Mouse (Mus musculus) stomach, embryonic 15.5 days (tissue): ENCODE data around the gene Tti1. TPM values are rescaled to one million over a fixed set of nuclear protein-coding genes. Genes with fewer than 3 reads are reported as not detected.

Experiments used
- ATAC-seq: fragments of 200-750 bp; cut with Nextera tagmentation; 2 replicates; pipeline ENCODE4 v1.8.0; 2017; ENCODE audit warnings: low read depth, moderate number of reproducible peaks, moderate TSS enrichment; ENCODE audit not compliant: insufficient read depth, low FRiP score
- H3K27ac ChIP-seq: fragments of 300-500 bp; sonication (generic); 2 replicates; pipeline ENCODE4 v1.5.1; 2015; ENCODE audit warnings: mild to moderate bottlenecking, inconsistent platforms
- H3K27me3 ChIP-seq: fragments of 300-500 bp; sonication (generic); replicated peaks from 2 replicates; pipeline ENCODE4 v1.6.1; 2015; ENCODE audit warnings: inconsistent platforms
- H3K36me3 ChIP-seq: fragments of 300-500 bp; sonication (generic); 2 replicates; pipeline ENCODE4 v1.6.1; 2015; ENCODE audit warnings: inconsistent platforms
- H3K4me1 ChIP-seq: fragments of 300-500 bp; sonication (generic); 2 replicates; pipeline ENCODE4 v1.6.1; 2015; ENCODE audit warnings: inconsistent platforms
- H3K4me2 ChIP-seq: fragments of 300-500 bp; sonication (generic); 2 replicates; pipeline ENCODE4 v1.6.1; 2015; ENCODE audit warnings: mild to moderate bottlenecking, inconsistent platforms
- H3K4me3 ChIP-seq: fragments of 300-500 bp; sonication (generic); replicated peaks from 2 replicates; pipeline ENCODE4 v1.5.1; 2015; ENCODE audit warnings: inconsistent platforms
- H3K9ac ChIP-seq: fragments of 300-500 bp; sonication (generic); 2 replicates; pipeline ENCODE4 v1.6.1; 2015; ENCODE audit warnings: inconsistent platforms
- H3K9me3 ChIP-seq: fragments of 300-500 bp; sonication (generic); 2 replicates; pipeline ENCODE4 v1.6.1; 2016; ENCODE audit warnings: inconsistent platforms
- WGBS: fragments of 180-500 bp; shearing (Covaris S2); methylation state at CpG from one replicate; pipeline ENCODE4 v1.1.7; 2015; 5-methylcytosine and 5-hydroxymethylcytosine counted together
- polyA plus RNA-seq: library from polyadenylated mRNA; unstranded; fragments of >200 nt; fragmentation: Nextera tagmentation; extraction: Ambion mirVana; gene quantifications from 2 replicates; pipeline ENCODE4 v1.2.1, GENCODE M21; 2015

Tti1 gene
- 18.2 and 22.2 TPM in 2 replicates for polyA plus RNA-seq

DNA sequence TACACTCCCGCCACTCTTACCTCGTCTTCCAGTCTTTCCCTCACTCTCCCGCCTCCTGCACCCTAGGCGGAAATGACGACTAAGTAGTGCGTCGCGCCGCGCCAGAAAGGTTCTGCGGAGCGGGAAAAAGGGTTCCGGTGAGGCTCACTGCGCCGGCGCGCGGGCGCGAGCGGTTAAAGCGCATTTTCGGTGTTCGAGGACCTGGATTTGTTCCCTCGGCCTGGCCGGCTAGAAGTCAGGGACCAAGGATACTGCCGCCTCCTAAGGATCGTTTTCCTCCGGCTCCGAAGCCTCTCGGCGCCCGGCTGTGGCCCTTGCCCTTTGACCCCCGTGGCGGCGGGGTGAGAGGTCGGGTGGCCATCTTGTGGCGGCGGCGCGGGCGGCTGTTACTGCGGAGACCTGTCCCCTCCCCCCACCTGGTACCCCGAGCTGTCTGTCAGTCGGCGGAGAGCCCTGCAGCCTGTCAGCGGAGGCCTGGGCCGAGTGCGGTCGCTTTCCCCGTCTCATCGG lies at the start of gene Tti1, which contains the start of gene Rprd1b:
TSS of gene Tti1 (minus strand) at position 80 of the 510 bp plus-strand sequence.
TSS of gene Rprd1b (plus strand) at position 144 of the 510 bp plus-strand sequence.
- H3K9ac ChIP-seq = peak within 1 kb of the TSS; percentile 70
- H3K27me3 ChIP-seq = no peaks in the 10 kb centered on the region
- peaks cover 13% of the 10 kb centered on the region for H3K4me1 ChIP-seq
- no peaks in the 10 kb centered on the region for H3K9me3 ChIP-seq
- peak; percentile 97 for ATAC-seq
- peaks cover 2% of the 10 kb centered on the region; the same call in 1 of the 2 replicates for H3K36me3 ChIP-seq
- peak within 1 kb of the TSS; percentile 78 for H3K4me2 ChIP-seq
- peak within 1 kb of the TSS; percentile 97 for H3K27ac ChIP-seq
- under 1% methylated on average over 51 of the region's 52 CpGs for whole genome bisulfite sequencing
- peak within 1 kb of the TSS; percentile 97 for H3K4me3 ChIP-seq

DNA sequence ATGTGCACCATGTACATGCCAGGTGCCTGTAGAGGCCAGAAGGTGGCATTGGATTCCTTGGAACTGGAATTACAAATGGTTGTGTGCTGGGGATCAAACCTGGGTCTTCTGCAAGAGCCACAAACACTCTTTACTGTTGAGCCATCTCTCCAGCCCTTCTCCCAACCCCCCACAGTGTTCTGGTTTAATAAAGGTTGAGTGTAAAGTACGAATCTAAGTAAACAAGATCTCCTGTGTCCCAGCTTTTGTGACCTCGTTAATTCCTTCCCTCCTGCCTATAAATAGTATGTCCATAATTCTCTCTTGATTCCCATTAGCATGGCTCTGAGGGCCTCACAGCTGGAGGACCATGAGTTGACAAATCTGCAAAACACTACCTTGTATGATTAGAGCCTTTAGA lies 49.7 kb upstream of the Tti1 start:
- no peaks in the 10 kb centered on the region for H3K9me3 ChIP-seq
- H3K36me3 ChIP-seq = peaks cover 30% of the 10 kb centered on the region
- H3K27ac ChIP-seq = no peak overlapping the region
- no peak overlapping the region for H3K4me2 ChIP-seq
- no peak overlapping the region for H3K9ac ChIP-seq
- H3K27me3 ChIP-seq = no peaks in the 10 kb centered on the region
- WGBS = 46% methylated on average over 2 of the region's 2 CpGs
- peaks cover 14% of the 10 kb centered on the region for H3K4me1 ChIP-seq
- no peak overlapping the region for H3K4me3 ChIP-seq
- ATAC-seq = no peak

DNA sequence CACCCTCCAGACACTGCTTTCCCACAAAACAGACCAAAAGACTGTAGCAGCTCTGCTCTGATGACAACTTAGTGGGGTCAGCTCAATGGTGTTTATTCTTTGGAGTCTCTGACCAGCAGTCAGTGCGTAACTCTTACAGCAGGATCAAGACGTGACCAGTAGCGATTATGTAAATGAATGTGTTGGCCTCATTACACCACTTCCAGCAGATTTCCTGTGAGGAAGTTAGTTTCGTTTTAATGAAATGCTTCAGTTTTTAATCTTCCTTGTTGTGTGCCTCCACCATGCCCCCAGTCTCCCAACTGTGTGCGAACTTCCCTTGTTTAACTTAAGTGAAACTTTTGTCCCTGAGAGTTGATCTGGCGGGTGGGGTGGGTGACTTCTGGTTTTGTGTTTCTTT lies 48.5 kb upstream of the Tti1 start:
- Histone ChIP-seq H3K4me2 (no peak overlapping the region), H3K36me3 (peaks cover 30% of the 10 kb centered on the region), H3K4me1 (peaks cover 14% of the 10 kb centered on the region), H3K27ac (no peak overlapping the region), H3K4me3 (no peak overlapping the region), H3K9me3 (no peaks in the 10 kb centered on the region), H3K27me3 (no peaks in the 10 kb centered on the region), H3K9ac (no peak overlapping the region)
- no peak for ATAC-seq
- 75% methylated on average over 6 of the region's 6 CpGs for WGBS

DNA sequence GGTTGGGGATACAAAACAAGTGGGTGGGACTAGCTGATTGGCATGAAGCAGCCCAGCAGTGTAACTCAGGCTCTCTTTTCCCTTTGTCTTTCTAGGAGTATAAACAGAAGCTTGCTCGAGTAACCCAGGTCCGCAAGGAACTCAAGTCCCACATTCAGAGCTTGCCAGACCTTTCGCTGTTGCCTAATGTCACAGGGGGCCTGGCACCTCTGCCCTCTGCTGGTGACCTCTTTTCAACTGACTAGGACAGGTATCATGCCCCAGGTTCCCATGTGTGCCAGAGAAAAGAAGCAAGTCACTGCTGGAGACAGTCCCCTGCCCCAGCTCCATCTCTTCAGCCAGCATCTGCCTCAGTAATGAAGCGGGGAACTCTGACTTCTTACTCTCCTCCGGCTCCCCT lies 46.6 kb upstream of the Tti1 start:
- peaks cover 30% of the 10 kb centered on the region for H3K36me3 ChIP-seq
- H3K4me1 ChIP-seq = peaks cover 4% of the 10 kb centered on the region
- no peaks in the 10 kb centered on the region for H3K9me3 ChIP-seq
- no peaks in the 10 kb centered on the region for H3K27me3 ChIP-seq
- no peak overlapping the region for H3K4me2 ChIP-seq
- H3K27ac ChIP-seq = no peak overlapping the region
- WGBS = 84% methylated on average over 5 of the region's 5 CpGs
- H3K9ac ChIP-seq = no peak overlapping the region
- no peak for ATAC-seq
- no peak overlapping the region for H3K4me3 ChIP-seq

DNA sequence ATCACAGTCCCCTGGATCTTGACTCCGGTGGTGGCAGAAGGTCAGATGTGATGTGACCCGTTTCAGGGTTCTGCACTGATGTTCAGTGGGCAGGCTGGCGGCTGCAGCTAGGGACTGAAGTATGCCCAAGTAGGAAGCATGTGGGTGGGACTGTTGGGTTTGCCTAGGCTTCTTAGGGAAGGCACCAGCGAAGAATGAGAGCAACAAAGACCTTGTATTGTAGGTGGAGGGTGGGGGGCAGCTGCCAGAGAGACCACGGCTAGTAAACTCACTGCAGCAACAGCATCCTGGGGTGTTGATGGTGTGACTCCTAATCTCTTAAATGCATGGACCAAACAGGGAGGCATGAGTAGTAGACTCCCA lies 43.4 kb upstream of the Tti1 start:
- Histone ChIP-seq H3K27me3 (no peaks in the 10 kb centered on the region), H3K4me3 (no peak overlapping the region), H3K36me3 (peaks cover 19% of the 10 kb centered on the region; the same call in 1 of the 2 replicates), H3K9me3 (no peaks in the 10 kb centered on the region), H3K27ac (0 out of 2 replicates have a peak overlapping the region, but pooled peaks have one; percentile 16), H3K4me1 (no peaks in the 10 kb centered on the region), H3K9ac (no peak overlapping the region), H3K4me2 (no peak overlapping the region)
- WGBS = 72% methylated on average over 5 of the region's 5 CpGs
- ATAC-seq = no peak

DNA sequence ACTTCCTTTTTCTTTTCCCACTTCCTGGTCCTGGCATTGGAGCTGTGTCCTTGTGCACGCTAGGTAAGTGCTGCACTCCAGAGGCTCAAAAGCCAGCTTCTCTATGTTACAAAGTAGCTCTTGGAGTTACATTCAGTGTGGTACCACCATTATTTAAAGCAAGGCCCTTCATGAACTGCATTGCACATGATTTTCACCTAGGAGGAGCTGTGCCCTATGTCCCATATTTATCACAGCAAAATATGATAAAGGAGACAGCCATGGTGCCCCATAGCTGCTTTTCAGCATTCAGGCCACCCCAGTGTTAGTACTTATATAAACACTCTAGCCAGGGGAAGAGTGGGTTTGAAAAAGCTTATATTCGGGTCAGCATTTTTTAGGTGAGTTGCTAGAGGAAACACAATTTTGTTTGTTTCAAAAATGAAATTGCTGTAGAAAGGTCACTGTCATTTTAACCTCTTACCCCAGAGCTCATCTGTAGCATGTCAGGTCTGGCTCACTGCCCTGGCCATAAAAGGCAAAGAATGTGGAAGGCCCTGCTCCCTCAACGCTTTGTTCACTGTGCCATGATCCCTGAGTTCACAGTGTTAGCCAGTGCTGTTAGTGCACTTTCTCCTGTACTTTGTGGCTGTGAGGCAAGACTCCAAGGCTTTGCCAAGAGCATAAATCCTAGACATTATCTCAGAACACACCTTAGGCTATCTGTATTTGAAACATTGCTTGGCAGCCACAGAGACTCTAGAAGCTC lies 42.8 kb upstream of the Tti1 start:
- Histone ChIP-seq H3K27me3 (no peaks in the 10 kb centered on the region), H3K9ac (no peak overlapping the region), H3K36me3 (peaks cover 15% of the 10 kb centered on the region; the same call in 1 of the 2 replicates), H3K4me1 (no peaks in the 10 kb centered on the region), H3K4me2 (no peak overlapping the region), H3K9me3 (no peaks in the 10 kb centered on the region), H3K27ac (0 out of 2 replicates have a peak overlapping the region, but pooled peaks have one; percentile 45), H3K4me3 (no peak overlapping the region)
- ATAC-seq = no peak
- WGBS = 56% methylated on average over 3 of the region's 3 CpGs

DNA sequence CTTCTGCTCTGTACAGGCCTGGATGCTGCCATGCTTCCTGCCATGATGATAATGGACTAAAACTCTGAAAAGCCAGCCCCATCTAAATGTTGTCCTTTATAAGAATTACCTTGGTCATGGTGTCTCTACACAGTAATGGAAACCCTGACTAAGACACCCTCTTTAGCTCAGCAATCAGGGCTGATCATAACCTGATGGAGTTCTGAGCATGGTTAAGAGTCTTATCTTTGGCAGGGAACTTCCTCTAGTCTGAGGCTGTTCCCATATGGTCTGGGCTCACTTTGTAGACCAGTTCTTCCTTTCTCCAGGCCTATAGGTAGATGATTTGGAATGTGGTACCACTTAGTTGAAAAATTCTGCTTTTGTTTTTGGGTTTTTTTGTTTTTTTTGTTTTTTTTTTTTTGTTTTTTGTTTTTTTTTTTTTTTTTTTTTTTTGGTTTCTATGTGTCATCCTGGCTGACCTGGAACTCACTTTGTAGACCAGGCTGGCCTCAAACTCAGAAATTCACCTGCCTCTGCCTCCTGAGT lies 40.3 kb upstream of the Tti1 start:
- no peak overlapping the region for H3K27ac ChIP-seq
- no peak for ATAC-seq
- no peaks in the 10 kb centered on the region for H3K36me3 ChIP-seq
- H3K27me3 ChIP-seq = no peaks in the 10 kb centered on the region
- no peak overlapping the region for H3K4me3 ChIP-seq
- no peaks in the 10 kb centered on the region for H3K9me3 ChIP-seq
- no peaks in the 10 kb centered on the region for H3K4me1 ChIP-seq
- H3K4me2 ChIP-seq = no peak overlapping the region
- no peak overlapping the region for H3K9ac ChIP-seq

DNA sequence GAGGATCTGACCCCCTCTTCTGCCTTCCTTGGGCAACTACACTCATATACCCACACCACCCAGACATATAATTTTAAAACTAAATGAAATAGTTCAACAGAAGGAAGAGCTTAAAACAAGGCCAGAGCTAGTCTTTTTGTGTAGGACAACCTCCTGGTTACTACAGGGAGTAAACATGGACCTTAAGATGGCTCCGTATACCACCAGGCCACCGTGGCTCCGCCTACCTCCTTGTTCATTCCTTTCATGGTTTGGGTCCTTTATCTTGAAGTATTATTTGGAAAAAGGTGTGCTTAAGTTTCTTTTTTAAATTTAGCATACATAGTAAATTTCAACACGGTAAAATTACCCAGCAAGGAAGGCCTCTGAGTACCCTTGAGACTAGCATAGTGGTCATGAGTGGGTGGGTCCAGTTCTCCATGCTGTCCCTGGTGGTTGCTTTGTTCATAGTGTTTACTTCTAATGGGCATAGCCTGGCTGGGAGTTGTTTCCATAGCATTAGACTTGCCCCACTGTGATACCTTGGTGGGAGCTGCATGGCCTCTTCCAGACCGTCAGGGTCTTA lies 39.1 kb upstream of the Tti1 start:
- 89% methylated on average over 5 of the region's 5 CpGs for WGBS
- H3K4me1 ChIP-seq = no peaks in the 10 kb centered on the region
- H3K4me3 ChIP-seq = no peak overlapping the region
- no peak overlapping the region for H3K4me2 ChIP-seq
- H3K36me3 ChIP-seq = peaks cover 5% of the 10 kb centered on the region; the same call in 1 of the 2 replicates
- no peak overlapping the region for H3K27ac ChIP-seq
- H3K27me3 ChIP-seq = no peaks in the 10 kb centered on the region
- H3K9me3 ChIP-seq = no peaks in the 10 kb centered on the region
- H3K9ac ChIP-seq = no peak overlapping the region
- ATAC-seq = no peak

DNA sequence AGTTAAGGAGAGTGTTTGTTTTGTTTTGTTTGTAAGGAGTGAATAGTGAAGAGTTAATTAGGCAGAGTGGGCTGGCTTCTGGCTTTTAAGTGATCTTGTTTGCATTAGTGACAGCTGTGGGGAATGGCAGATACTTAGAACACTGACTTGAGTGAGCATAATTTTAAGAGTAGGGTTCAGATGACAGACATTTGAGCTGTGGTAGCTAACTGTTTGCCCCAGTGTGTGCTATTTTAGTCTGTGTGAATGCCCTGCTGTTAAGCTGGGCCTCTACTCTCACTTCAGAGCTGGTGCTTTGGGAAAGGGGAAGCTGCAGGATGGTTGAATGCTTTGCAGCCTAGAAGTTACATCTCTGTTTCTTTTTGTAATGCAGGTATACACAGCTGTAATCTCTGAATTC lies 38.2 kb upstream of the Tti1 start:
- no peak overlapping the region for H3K4me3 ChIP-seq
- H3K27me3 ChIP-seq = no peaks in the 10 kb centered on the region
- no peak for ATAC-seq
- H3K36me3 ChIP-seq = peaks cover 10% of the 10 kb centered on the region; the same call in 1 of the 2 replicates
- no peak overlapping the region for H3K4me2 ChIP-seq
- no peak overlapping the region for H3K27ac ChIP-seq
- no peaks in the 10 kb centered on the region for H3K4me1 ChIP-seq
- no peak overlapping the region for H3K9ac ChIP-seq
- no peaks in the 10 kb centered on the region for H3K9me3 ChIP-seq

DNA sequence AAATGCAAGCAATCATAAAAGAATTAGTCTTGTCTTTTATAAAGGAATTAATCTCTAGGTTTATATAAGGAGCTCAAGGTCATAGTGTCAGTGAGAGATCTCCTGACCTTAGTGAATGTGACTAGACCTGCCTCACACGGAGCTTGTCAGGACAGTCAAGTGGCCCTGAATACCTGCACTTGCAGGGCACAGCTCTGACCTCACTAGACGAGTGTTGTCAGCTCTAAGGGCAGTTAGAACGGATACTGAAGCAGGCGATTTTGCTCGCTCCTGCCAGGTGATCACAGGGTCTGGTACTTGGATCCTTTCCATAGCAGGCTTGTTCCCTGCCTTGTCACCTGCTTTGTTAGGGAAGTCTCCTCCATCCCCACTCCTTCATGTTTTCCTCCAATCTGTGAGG lies 36.8 kb upstream of the Tti1 start:
- no peaks in the 10 kb centered on the region for H3K4me1 ChIP-seq
- H3K4me3 ChIP-seq = no peak overlapping the region
- H3K36me3 ChIP-seq = peaks cover 23% of the 10 kb centered on the region
- no peak for ATAC-seq
- 69% methylated on average over 5 of the region's 5 CpGs for WGBS
- no peak overlapping the region for H3K27ac ChIP-seq
- no peak overlapping the region for H3K9ac ChIP-seq
- no peaks in the 10 kb centered on the region for H3K27me3 ChIP-seq
- no peak overlapping the region for H3K4me2 ChIP-seq
- no peaks in the 10 kb centered on the region for H3K9me3 ChIP-seq

DNA sequence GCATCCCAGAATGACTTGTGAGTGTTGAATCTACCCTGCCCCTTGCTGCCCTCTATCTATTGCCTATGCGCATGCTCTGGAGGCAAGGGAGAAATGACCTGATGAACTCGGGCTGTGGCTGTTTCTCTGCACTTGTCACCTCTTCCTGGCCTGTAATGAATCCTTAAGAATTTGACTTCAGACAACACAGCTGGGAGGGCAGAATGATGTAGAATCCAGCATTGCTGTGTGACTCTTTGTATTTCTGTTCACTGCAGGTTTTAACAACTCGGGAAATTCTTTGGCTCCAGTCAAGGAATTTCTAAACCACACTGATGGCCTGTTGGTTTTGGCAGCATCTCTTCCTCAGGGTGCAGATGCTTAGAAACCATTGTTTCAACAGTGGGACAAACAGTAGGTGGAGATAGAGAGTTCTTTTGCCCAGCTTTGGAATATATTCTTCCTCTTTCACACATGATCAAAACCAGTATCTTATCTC lies 36.4 kb upstream of the Tti1 start:
- H3K4me1 ChIP-seq = no peaks in the 10 kb centered on the region
- no peak for ATAC-seq
- H3K36me3 ChIP-seq = peaks cover 23% of the 10 kb centered on the region
- no peaks in the 10 kb centered on the region for H3K9me3 ChIP-seq
- H3K4me2 ChIP-seq = no peak overlapping the region
- H3K4me3 ChIP-seq = no peak overlapping the region
- no peaks in the 10 kb centered on the region for H3K27me3 ChIP-seq
- no peak overlapping the region for H3K27ac ChIP-seq
- WGBS = 27% methylated on average over 3 of the region's 3 CpGs
- no peak overlapping the region for H3K9ac ChIP-seq

DNA sequence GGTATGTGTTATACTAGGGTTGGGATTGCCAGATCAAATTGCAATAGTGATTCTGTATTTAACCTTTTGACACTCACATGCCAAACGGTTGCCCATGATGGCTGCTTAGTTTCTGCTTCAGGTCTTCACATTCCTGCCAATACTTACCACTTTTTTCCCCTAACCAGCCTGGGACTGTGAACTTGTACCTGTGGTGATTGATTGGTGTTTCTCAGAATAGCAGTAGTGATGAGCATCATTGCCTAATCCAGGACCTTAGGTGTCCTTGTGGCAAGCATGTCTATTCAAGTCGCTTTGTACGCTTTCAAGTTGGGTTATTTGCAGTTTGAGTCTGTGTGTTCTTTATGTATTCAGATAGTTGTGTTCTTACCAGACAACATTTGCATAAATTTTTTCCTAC lies 34.8 kb upstream of the Tti1 start:
- Histone ChIP-seq H3K4me1 (no peaks in the 10 kb centered on the region), H3K4me2 (no peak overlapping the region), H3K4me3 (no peak overlapping the region), H3K27me3 (no peaks in the 10 kb centered on the region), H3K27ac (no peak overlapping the region), H3K9ac (no peak overlapping the region), H3K9me3 (no peaks in the 10 kb centered on the region), H3K36me3 (peaks cover 27% of the 10 kb centered on the region)
- 91% methylated on average over 3 of the region's 3 CpGs for WGBS
- no peak for ATAC-seq
